Mouse (Mus musculus) bone marrow macrophage, adult 2 months (primary cell): ENCODE results near the gene Pgls. TPM values are rescaled to one million over a fixed set of nuclear protein-coding genes. Genes with fewer than 3 reads are reported as not detected.

Experiments
- H3K27ac ChIP-seq: 2 replicates; pipeline ENCODE4 v1.5.1; 2012; ENCODE audit warnings: low read depth, low read length; ENCODE audit not compliant: insufficient read depth
- H3K4me1 ChIP-seq: 2 replicates; pipeline ENCODE4 v1.6.1; 2012; ENCODE audit warnings: low read length; ENCODE audit not compliant: control insufficient read depth, insufficient read depth
- H3K4me3 ChIP-seq: 2 replicates; pipeline ENCODE4 v1.5.1; 2012; ENCODE audit warnings: mild to moderate bottlenecking, low read length, moderate library complexity; ENCODE audit not compliant: insufficient read depth
- CTCF ChIP-seq: IDR thresholded peaks from 2 replicates; pipeline ENCODE4 v1.5.1; 2012; ENCODE audit warnings: low read depth, mild to moderate bottlenecking, low read length, moderate library complexity
- POLR2A ChIP-seq: IDR thresholded peaks from 2 replicates; pipeline ENCODE4 v1.6.1; 2012; ENCODE audit warnings: mild to moderate bottlenecking, low read depth, low read length, borderline replicate concordance
- polyA plus RNA-seq: library from polyadenylated mRNA; stranded (reverse); fragments of >200 nt; gene quantifications from 2 replicates; pipeline ENCODE4 v1.2.4, GENCODE M21; 2012; ENCODE audit not compliant: missing spikeins, insufficient read depth, insufficient read length

Gene Pgls
- polyA plus RNA-seq, result 83.5 and 88.9 TPM in 2 replicates

DNA sequence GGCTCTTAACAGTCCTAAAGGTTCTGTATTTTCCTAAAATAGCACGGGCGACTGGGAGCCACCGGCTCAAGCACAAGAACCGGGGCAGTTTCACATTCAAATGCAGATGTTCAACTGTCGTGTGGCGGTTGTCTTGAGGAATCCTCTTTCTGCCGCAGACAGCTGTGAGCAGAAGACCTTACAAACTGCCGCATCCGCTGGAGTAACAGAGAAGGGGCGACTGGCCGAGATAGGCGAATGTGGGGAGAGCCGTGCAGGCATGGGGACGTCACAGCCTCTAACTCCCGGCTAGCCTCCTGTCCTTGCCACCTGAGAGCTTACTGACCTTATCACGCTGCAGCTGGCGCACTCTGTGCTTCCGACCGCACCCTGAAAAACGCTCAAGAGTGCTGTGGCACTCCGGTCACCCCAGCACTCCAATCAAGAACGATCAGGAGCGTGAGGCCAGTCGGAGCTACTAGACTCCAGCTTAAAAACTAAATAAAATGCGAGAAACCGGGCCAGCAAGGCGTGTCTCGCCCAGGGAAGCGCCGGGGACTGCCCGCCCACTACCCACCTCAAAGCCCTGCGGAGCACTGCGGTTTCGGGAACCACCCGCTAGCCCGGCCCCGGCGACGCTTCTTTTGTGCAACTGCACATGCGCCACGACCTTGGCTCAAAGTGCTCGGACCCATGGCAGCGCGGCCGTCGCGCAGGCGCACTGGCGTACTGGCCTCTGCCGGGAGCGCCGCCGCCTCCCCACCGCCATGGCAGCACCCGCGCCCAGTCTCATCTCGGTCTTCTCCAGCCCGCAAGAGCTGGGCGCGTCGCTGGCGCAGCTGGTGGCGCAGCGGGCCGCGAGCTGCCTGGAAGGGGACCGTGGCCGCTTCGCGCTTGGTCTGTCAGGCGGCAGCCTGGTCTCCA is at the start of gene Pgls:
TSS of gene Pgls (plus strand) at position 706 of the 903 bp plus-strand sequence.
- H3K27ac ChIP-seq, result peak within 1 kb of the TSS; percentile 92
- TF ChIP-seq POLR2A, result peak; percentile 2; the same call in 1 of the 2 replicates
- TF ChIP-seq CTCF, result no peak
- peaks cover 26% of the 10 kb centered on the region for H3K4me1 ChIP-seq

DNA sequence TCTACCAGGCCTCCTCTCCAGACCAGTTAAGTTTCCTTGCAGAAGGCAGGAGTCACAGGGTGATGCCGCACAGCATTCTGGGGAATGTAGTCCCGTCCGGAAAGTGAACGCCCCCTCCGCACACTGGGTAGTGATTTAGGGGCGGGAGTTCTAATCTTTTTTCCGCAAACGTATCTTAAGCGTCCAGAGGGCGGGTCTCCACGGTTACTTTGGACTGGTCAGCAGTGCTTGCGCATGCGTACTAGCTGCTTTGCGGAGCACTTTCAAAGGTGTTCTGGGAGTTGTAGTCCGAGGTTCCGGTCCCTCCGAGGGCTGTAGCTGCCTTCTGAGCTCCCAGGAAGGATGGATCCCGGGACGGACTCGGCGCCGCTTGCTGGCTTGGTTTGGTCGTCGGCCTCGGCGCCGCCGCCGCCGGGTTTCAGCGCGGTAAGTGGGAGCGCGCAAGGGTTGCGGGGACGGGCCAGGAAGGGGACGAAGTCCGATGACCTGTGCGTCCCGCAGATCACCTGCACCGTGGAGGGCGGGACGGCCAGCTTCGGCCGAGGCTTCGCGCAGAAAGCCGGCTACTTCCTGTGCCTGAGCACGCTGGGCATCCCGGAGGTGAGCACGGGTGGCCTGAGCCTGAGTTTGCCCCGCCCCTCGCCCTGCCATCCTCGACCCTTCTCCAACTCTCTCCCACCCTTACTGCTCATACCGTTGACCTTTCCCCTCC is 49.2 kb upstream of the Pgls start, which contains the start of gene Mvb12a:
TSS of gene Mvb12a (plus strand) at position 291 of the 712 bp plus-strand sequence.
- peaks cover 22% of the 10 kb centered on the region for H3K4me1 ChIP-seq
- peak within 1 kb of the TSS; percentile 58 for H3K27ac ChIP-seq
- TF ChIP-seq CTCF, result no peak
- no peak for TF ChIP-seq POLR2A
- peak within 1 kb of the TSS; percentile 93 for H3K4me3 ChIP-seq

More for the DNA sequence above, at the start of gene Pgls:
- H3K4me3 ChIP-seq, result peak within 1 kb of the TSS; percentile 92

DNA sequence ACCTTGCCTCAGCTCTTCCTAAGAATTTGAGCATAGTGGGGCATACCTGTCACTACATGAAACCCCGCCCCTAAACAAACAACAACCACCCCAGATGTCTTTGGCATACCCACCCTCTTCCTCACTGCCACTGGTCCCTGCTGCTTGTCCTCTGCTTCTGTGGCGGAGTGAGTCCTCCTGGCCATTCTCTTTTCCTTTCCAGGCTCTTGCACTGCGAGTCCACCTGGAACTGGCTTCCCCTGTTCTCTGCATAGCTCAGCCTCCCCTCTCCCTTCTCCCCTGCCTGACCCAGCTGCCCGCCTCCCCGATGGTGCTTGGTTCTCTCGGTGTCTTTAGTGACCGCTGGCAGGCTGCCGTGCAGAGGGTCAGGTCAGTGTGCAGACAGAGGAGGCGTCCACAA is 48.2 kb upstream of the Pgls start:
- no peak overlapping the region for H3K27ac ChIP-seq
- peak overlapping the region; percentile 93 for H3K4me3 ChIP-seq
- peaks cover 15% of the 10 kb centered on the region for H3K4me1 ChIP-seq
- no peak for TF ChIP-seq POLR2A
- TF ChIP-seq CTCF, result no peak

DNA sequence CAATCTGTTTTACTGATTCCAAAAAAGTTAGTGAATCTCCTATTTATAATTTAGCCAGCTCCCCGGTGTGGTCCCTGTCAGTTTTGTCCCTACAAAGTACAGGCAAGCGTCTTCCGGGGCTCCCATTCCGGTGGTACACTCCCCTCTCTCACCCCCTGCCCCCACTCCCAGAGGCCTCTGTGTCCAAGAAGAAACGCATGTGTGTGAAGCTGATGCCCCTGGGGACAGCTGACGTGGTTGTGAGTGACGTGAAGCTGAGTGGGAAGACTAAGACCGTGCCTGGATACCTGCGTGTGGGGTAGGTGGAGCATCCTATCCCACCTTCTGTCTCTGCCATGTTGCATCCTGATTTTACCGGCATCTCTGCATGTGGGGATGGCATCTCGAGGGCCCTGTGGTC is 46.9 kb upstream of the Pgls start:
- no peak for TF ChIP-seq POLR2A
- TF ChIP-seq CTCF, result no peak
- H3K4me1 ChIP-seq, result peaks cover 15% of the 10 kb centered on the region
- H3K4me3 ChIP-seq, result no peak overlapping the region
- H3K27ac ChIP-seq, result no peak overlapping the region

DNA sequence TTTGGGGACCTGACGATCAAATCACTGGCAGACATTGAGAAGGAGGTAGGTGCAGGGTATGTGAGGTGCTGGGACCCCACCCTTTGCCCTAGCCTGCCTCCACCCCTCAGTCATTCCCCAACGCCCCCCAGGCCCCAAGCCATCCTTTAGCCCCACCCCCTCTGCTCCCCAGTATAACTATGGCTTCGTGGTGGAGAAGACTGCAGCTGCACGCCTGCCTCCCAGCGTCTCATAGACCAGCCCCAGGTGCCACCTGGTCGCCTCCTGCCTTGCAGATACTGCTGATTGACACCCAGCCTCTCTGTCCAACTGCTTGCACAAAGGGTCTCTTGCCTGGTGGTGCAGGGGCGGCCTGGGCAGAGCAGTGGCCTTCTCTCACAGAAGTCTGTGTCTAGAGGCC is 44.4 kb upstream of the Pgls start:
- TF ChIP-seq POLR2A (no peak), CTCF (no peak)
- H3K4me3 ChIP-seq, result no peak overlapping the region
- H3K27ac ChIP-seq, result no peak overlapping the region

DNA sequence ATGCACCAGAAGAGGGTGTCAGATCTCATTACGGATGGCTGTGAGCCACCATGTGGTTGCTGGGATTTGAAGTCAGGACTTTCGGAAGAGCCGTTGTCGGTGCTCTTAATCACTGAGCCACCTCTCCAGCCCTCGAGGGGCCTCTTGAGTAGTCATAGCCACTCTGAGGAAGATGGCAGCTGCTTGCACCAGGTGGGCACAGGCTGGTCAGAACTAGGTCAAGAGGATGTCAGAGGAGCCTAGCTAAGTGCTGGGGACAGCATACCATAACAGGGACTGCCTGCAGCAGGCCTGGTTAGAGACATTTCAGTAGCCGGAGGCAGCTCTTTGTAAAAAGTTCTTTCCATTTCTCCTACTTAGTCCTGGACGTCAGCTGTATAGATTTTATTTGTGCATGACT is 41.2 kb upstream of the Pgls start:
- no peak overlapping the region for H3K4me3 ChIP-seq
- TF ChIP-seq CTCF (no peak), POLR2A (no peak)
- H3K27ac ChIP-seq, result no peak overlapping the region
- H3K4me1 ChIP-seq, result no peaks in the 10 kb centered on the region

More for the DNA sequence above, 44.4 kb upstream of the Pgls start:
- H3K4me1 ChIP-seq, result peaks cover 4% of the 10 kb centered on the region

DNA sequence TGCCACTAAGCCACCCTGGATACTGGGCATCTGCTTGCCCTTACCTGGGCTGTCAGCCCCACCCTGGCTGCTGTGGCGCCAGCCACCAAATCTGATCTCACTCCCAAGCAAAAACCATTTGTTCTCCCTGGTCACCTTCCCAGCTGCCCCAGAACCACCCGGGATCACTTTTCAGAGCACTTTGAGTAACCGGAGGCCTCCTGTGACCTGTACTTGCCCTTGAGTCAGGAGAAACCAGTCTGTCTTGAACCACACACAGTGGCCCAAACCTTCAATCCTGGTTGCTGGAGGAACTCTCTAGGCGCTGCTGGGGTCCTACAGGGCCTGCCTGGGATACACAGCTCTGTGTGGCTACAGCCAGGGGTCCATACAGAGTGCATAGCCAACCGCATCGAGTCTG is 39.2 kb upstream of the Pgls start:
- TF ChIP-seq CTCF, result no peak
- no peak for TF ChIP-seq POLR2A

DNA sequence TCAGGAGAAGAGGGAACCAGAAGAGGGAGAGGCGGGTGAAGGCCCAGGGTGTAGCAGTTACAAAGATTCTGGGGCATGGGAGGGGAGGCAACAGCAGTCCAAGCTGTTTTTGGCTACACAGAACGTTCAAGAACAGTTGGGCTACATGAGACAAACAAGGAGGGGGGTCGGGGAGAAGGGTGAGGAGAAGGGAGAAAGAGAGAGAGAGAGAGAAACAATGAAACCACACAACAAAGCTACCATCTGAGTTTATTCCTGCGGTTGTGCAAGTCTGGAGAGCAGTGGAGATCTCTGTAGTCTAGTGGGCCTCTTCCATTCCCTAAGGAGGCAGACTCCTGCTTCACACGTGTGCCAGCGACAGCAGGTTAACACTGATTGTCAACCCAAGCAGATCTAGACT is 38.0 kb upstream of the Pgls start:
- TF ChIP-seq CTCF, result no peak
- no peak for TF ChIP-seq POLR2A
- Histone ChIP-seq H3K4me3 (no peak overlapping the region), H3K4me1 (peaks cover 3% of the 10 kb centered on the region; the same call in 1 of the 2 replicates), H3K27ac (no peak overlapping the region)

More for the DNA sequence above, 39.2 kb upstream of the Pgls start:
- H3K27ac ChIP-seq, result no peak overlapping the region
- no peak overlapping the region for H3K4me3 ChIP-seq
- no peaks in the 10 kb centered on the region for H3K4me1 ChIP-seq

DNA sequence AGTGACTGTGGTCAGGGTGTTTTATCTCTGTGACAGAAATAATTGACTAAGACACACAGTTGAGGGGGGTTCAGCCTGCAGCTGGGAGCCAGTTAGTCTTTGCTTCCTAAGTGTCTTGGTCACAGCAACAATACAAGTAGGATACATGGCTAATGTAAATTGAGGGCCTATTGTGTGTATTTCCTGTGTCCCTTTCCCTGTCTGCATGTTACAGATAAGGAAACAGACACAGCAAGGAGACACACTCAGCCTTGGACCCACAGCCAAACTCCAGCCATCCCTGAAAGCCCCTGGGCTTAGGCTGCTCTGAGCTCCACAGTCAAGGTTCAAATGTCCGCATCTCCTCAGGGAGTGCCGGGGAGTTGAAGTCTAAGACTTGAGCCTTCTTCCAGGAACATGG is 37.3 kb upstream of the Pgls start:
- no peak for TF ChIP-seq CTCF
- TF ChIP-seq POLR2A, result no peak
- no peak overlapping the region for H3K4me3 ChIP-seq
- H3K27ac ChIP-seq, result no peak overlapping the region
- H3K4me1 ChIP-seq, result peaks cover 3% of the 10 kb centered on the region; the same call in 1 of the 2 replicates
